Comparison of ENCODE assay signal across 17 mouse cellular contexts in genomic region chr2:157821259-157821658, GRCm38 (mm10).
A peak's percentile ranks its signal among the peaks of the same experiment; 100 is the strongest.
DNase-seq lines count a peak whose midpoint lies in the region; ATAC-seq and TF ChIP-seq lines count a peak whose summit lies in the region.
"Had no signal": no experiment of that assay in that cellular context is flagged by ENCODE, and none has a peak within 500 bp of the region (broad histone marks: within the 10 kb centered on the region; RNA-seq: fewer than 3 reads in every experiment).

No protein-coding gene starts in this region.

- no peak for TF ChIP-seq POLR2A in limb, embryonic 14.5 days (IDR thresholded peaks at IDR 0.05; ENCODE audit: borderline replicate concordance, extremely low read depth, insufficient read depth, insufficient read length)

- TF ChIP-seq CTCF in forebrain, postnatal 0 days (IDR thresholded peaks at IDR 0.05; ENCODE audit: low read depth): no peak

- no peaks in the 10 kb centered on the region for H3K27me3 ChIP-seq in forebrain, embryonic 11.5 days (ENCODE audit: control insufficient read depth, insufficient read depth, low read length)
- no peaks in the 10 kb centered on the region for H3K27me3 ChIP-seq in forebrain, postnatal 0 days (ENCODE audit: insufficient read depth, low read length)
- H3K27me3 ChIP-seq in neural tube, embryonic 13.5 days: no peaks in the 10 kb centered on the region
- H3K27me3 ChIP-seq in limb, embryonic 14.5 days (ENCODE audit: control insufficient read depth, insufficient read depth, low read length): no peaks in the 10 kb centered on the region
- H3K27me3 ChIP-seq: liver, embryonic 12.5 days; lung, embryonic 15.5 days; Patski had no signal

- no peaks in the 10 kb centered on the region; the same call in 1 of the 2 replicates for H3K4me1 ChIP-seq in forebrain, embryonic 11.5 days (replicated peaks; ENCODE audit: control insufficient read depth, insufficient read depth, low read length)
- H3K4me1 ChIP-seq in forebrain, postnatal 0 days (ENCODE audit: insufficient read depth): peaks cover 4% of the 10 kb centered on the region; the same call in 1 of the 2 replicates
- H3K4me1 ChIP-seq in neural tube, embryonic 13.5 days (replicated peaks): peaks cover 37% of the 10 kb centered on the region
- H3K4me1 ChIP-seq in limb, embryonic 14.5 days (ENCODE audit: control insufficient read depth, insufficient read depth, low read length): peaks cover 5% of the 10 kb centered on the region; the same call in 1 of the 2 replicates
- H3K4me1 ChIP-seq: lung, embryonic 15.5 days had no signal

- no peak for ATAC-seq in forebrain, embryonic 11.5 days (replicated peaks; ENCODE audit: low FRiP score)
- no peak for ATAC-seq in forebrain, postnatal 0 days
- no peak for ATAC-seq in neural tube, embryonic 13.5 days (ENCODE audit: low read depth)
- no peak for ATAC-seq in limb, embryonic 14.5 days (ENCODE audit: low FRiP score, low read depth)
- ATAC-seq: intestine, postnatal 0 days; liver, embryonic 12.5 days; Patski had no signal

- H3K9me3 ChIP-seq in forebrain, embryonic 11.5 days (ENCODE audit: control insufficient read depth, low read length): no peaks in the 10 kb centered on the region
- H3K9me3 ChIP-seq in forebrain, postnatal 0 days (ENCODE audit: low read length): no peaks in the 10 kb centered on the region
- H3K9me3 ChIP-seq in neural tube, embryonic 13.5 days: no peaks in the 10 kb centered on the region
- no peaks in the 10 kb centered on the region for H3K9me3 ChIP-seq in limb, embryonic 14.5 days (ENCODE audit: control insufficient read depth, low read length)
- H3K9me3 ChIP-seq: heart, embryonic 10.5 days; liver, embryonic 12.5 days; lung, embryonic 15.5 days had no signal

- no peak overlapping the region for H3K9ac ChIP-seq in forebrain, embryonic 11.5 days (ENCODE audit: low read length)
- H3K9ac ChIP-seq in forebrain, postnatal 0 days: no peak overlapping the region
- H3K9ac ChIP-seq in neural tube, embryonic 13.5 days: no peak overlapping the region
- no peak overlapping the region for H3K9ac ChIP-seq in limb, embryonic 14.5 days (ENCODE audit: low read depth, low read length, severe bottlenecking)
- H3K9ac ChIP-seq: liver, embryonic 12.5 days; lung, embryonic 15.5 days had no signal

- 51% methylated on average over 4 of the region's 4 CpGs for WGBS in forebrain, embryonic 11.5 days
- WGBS in forebrain, postnatal 0 days: 29% methylated on average over 4 of the region's 4 CpGs
- WGBS in neural tube, embryonic 13.5 days: 32% methylated on average over 4 of the region's 4 CpGs
- WGBS in limb, embryonic 14.5 days: 59% methylated on average over 4 of the region's 4 CpGs

- no peak overlapping the region for H3K4me2 ChIP-seq in forebrain, embryonic 11.5 days (ENCODE audit: low read depth, low read length, severe bottlenecking)
- no peak overlapping the region for H3K4me2 ChIP-seq in forebrain, postnatal 0 days (ENCODE audit: low read depth)
- no peak overlapping the region for H3K4me2 ChIP-seq in neural tube, embryonic 13.5 days
- H3K4me2 ChIP-seq in limb, embryonic 14.5 days (replicated peaks; ENCODE audit: low read depth, low read length, severe bottlenecking): no peak overlapping the region
- H3K4me2 ChIP-seq: liver, embryonic 12.5 days; lung, embryonic 15.5 days had no signal

- DNase-seq in forebrain, embryonic 11.5 days (ENCODE audit: low spot score): peak; percentile 25
- DNase-seq in forebrain, postnatal 0 days: no peak
- no peak for DNase-seq in neural tube, embryonic 10.5 days (ENCODE audit: extremely low spot score, low spot score)
- peak; percentile 25 for DNase-seq in limb, embryonic 14.5 days (ENCODE audit: low spot score)
- peak; percentile 37 for DNase-seq in retina, embryonic 14.5 days (ENCODE audit: low spot score)
- no peak for DNase-seq in heart, adult 9 months (ENCODE audit: low spot score in 2 of 2)
- DNase-seq in thymus, postnatal 4 days: no peak
- DNase-seq: gastrocnemius, postnatal 10 days; kidney, postnatal 14 days; layer of hippocampus, adult 9-11 months; thymus, postnatal 14 days had no signal

- no peak overlapping the region for H3K4me3 ChIP-seq in forebrain, embryonic 11.5 days (ENCODE audit: low read depth, low read length)
- H3K4me3 ChIP-seq in forebrain, postnatal 0 days (ENCODE audit: low read depth, low read length): no peak overlapping the region
- no peak overlapping the region for H3K4me3 ChIP-seq in neural tube, embryonic 13.5 days
- no peak overlapping the region for H3K4me3 ChIP-seq in limb, embryonic 14.5 days (replicated peaks; ENCODE audit: low read length)
- H3K4me3 ChIP-seq: heart, embryonic 10.5 days; liver, embryonic 12.5 days; lung, embryonic 15.5 days had no signal

- no peaks in the 10 kb centered on the region; the same call in 1 of the 2 replicates for H3K36me3 ChIP-seq in forebrain, embryonic 11.5 days (ENCODE audit: control insufficient read depth, insufficient read depth, low read length)
- peaks cover 8% of the 10 kb centered on the region; the same call in 1 of the 2 replicates for H3K36me3 ChIP-seq in forebrain, postnatal 0 days (ENCODE audit: insufficient read depth)
- peaks cover 36% of the 10 kb centered on the region for H3K36me3 ChIP-seq in neural tube, embryonic 13.5 days
- peaks cover 20% of the 10 kb centered on the region for H3K36me3 ChIP-seq in limb, embryonic 14.5 days (ENCODE audit: control insufficient read depth, insufficient read depth, low read length)

- H3K27ac ChIP-seq in forebrain, embryonic 11.5 days (ENCODE audit: low read depth, low read length): no peak overlapping the region
- no peak overlapping the region for H3K27ac ChIP-seq in forebrain, postnatal 0 days (ENCODE audit: low read depth, low read length)
- peak overlapping the region; percentile 61 for H3K27ac ChIP-seq in neural tube, embryonic 13.5 days (replicated peaks)
- no peak overlapping the region for H3K27ac ChIP-seq in limb, embryonic 14.5 days (replicated peaks; ENCODE audit: low read depth, low read length)
- H3K27ac ChIP-seq: heart, embryonic 10.5 days; liver, embryonic 12.5 days; lung, embryonic 15.5 days had no signal

Comparison
In these comparisons a context has a peak if more than half of its experiments do, and no peak if none do; other contexts are left out.
1. DNase-seq: peak in forebrain, embryonic 11.5 days (single experiment), limb, embryonic 14.5 days (single experiment) and retina, embryonic 14.5 days (single experiment); none in forebrain, postnatal 0 days (single experiment), neural tube, embryonic 10.5 days (single experiment), heart, adult 9 months (0 of 2) and thymus, postnatal 4 days (single experiment).